Mouse (Mus musculus): ENCODE results near the gene Gp1ba. TPM values are rescaled to one million over a fixed set of nuclear protein-coding genes. Genes with fewer than 3 reads are reported as not detected.

Gp1ba gene
- total and polyA plus RNA-seq, 3 experiments, result 0.25 to 0.84 TPM; not detected in 1

Other genes with a start within 250 kb of the Gp1ba start
Only the 20 nearest of the 25 such genes appear.
- 0.04 and 0.08 TPM in 2 replicates for gene Cxcl16, start 179.1 kb upstream of the Gp1ba start, total RNA-seq (2012; rRNA removed)
- not detected in 2 replicates for gene Cxcl16, start 179.1 kb upstream of the Gp1ba start, total RNA-seq (2014; rRNA removed)
- 0.56 and 0.59 TPM in 2 replicates for gene Cxcl16, start 179.1 kb upstream of the Gp1ba start, polyA plus RNA-seq (2012; ENCODE audit: insufficient read length, low read depth)
- gene Tm4sf5, start 133.9 kb upstream of the Gp1ba start, total RNA-seq (2012; rRNA removed), result 3.6 and 5.5 TPM in 2 replicates
- 8.8 and 11.7 TPM in 2 replicates for gene Tm4sf5, start 133.9 kb upstream of the Gp1ba start, total RNA-seq (2014; rRNA removed)
- gene Tm4sf5, start 133.9 kb upstream of the Gp1ba start, polyA plus RNA-seq (2012; ENCODE audit: insufficient read length, low read depth), result 24.5 and 32.5 TPM in 2 replicates
- 0.21 TPM in 1 of 2 replicates, not detected in the other for gene Vmo1, start 124.5 kb upstream of the Gp1ba start, total RNA-seq (2012; rRNA removed)
- 0.70 TPM in 1 of 2 replicates, not detected in the other for gene Vmo1, start 124.5 kb upstream of the Gp1ba start, total RNA-seq (2014; rRNA removed)
- gene Vmo1, start 124.5 kb upstream of the Gp1ba start, polyA plus RNA-seq (2012; ENCODE audit: insufficient read length, low read depth), result 0.36 and 0.63 TPM in 2 replicates
- not detected in 2 replicates for gene Gltpd2, start 119.9 kb upstream of the Gp1ba start, total RNA-seq (2012; rRNA removed)
- not detected in 2 replicates for gene Gltpd2, start 119.9 kb upstream of the Gp1ba start, total RNA-seq (2014; rRNA removed)
- 0.19 TPM in 1 of 2 replicates, not detected in the other for gene Gltpd2, start 119.9 kb upstream of the Gp1ba start, polyA plus RNA-seq (2012; ENCODE audit: insufficient read length, low read depth)
- 921 and 922 TPM in 2 replicates for gene Psmb6, start 113.8 kb upstream of the Gp1ba start, total RNA-seq (2012; rRNA removed)
- 749 and 831 TPM in 2 replicates for gene Psmb6, start 113.8 kb upstream of the Gp1ba start, total RNA-seq (2014; rRNA removed)
- 779 and 831 TPM in 2 replicates for gene Psmb6, start 113.8 kb upstream of the Gp1ba start, polyA plus RNA-seq (2012; ENCODE audit: insufficient read length, low read depth)
- gene Gm40193, start 106.2 kb upstream of the Gp1ba start, total RNA-seq (2012; rRNA removed), result not detected in 2 replicates
- not detected in 2 replicates for gene Gm40193, start 106.2 kb upstream of the Gp1ba start, total RNA-seq (2014; rRNA removed)
- not detected in 2 replicates for gene Gm40193, start 106.2 kb upstream of the Gp1ba start, polyA plus RNA-seq (2012; ENCODE audit: insufficient read length, low read depth)
- gene Pld2, start 99.1 kb upstream of the Gp1ba start, total RNA-seq (2012; rRNA removed), result 4.0 and 4.8 TPM in 2 replicates
- gene Pld2, start 99.1 kb upstream of the Gp1ba start, total RNA-seq (2014; rRNA removed), result 3.1 and 3.4 TPM in 2 replicates
- 6.6 and 6.7 TPM in 2 replicates for gene Pld2, start 99.1 kb upstream of the Gp1ba start, polyA plus RNA-seq (2012; ENCODE audit: insufficient read length, low read depth)
- gene Mink1, start 76.2 kb upstream of the Gp1ba start, total RNA-seq (2012; rRNA removed), result 24.3 and 31.2 TPM in 2 replicates
- 11.6 and 15.0 TPM in 2 replicates for gene Mink1, start 76.2 kb upstream of the Gp1ba start, total RNA-seq (2014; rRNA removed)
- 79.8 and 82.8 TPM in 2 replicates for gene Mink1, start 76.2 kb upstream of the Gp1ba start, polyA plus RNA-seq (2012; ENCODE audit: insufficient read length, low read depth)
- 0.17 TPM in 1 of 2 replicates, not detected in the other for gene 4930544D05Rik, start 23.3 kb upstream of the Gp1ba start, total RNA-seq (2012; rRNA removed)
- gene 4930544D05Rik, start 23.3 kb upstream of the Gp1ba start, total RNA-seq (2014; rRNA removed), result not detected in 2 replicates
- gene 4930544D05Rik, start 23.3 kb upstream of the Gp1ba start, polyA plus RNA-seq (2012; ENCODE audit: insufficient read length, low read depth), result not detected in 2 replicates
- gene Chrne, start 19.9 kb upstream of the Gp1ba start, total RNA-seq (2012; rRNA removed), result not detected in 2 replicates
- not detected in 2 replicates for gene Chrne, start 19.9 kb upstream of the Gp1ba start, total RNA-seq (2014; rRNA removed)
- not detected in 2 replicates for gene Chrne, start 19.9 kb upstream of the Gp1ba start, polyA plus RNA-seq (2012; ENCODE audit: insufficient read length, low read depth)
- gene Rnf167, start 8.1 kb downstream of the Gp1ba start, total RNA-seq (2012; rRNA removed), result 23.5 and 24.0 TPM in 2 replicates
- 24.1 and 25.5 TPM in 2 replicates for gene Rnf167, start 8.1 kb downstream of the Gp1ba start, total RNA-seq (2014; rRNA removed)
- 28.0 and 31.7 TPM in 2 replicates for gene Rnf167, start 8.1 kb downstream of the Gp1ba start, polyA plus RNA-seq (2012; ENCODE audit: insufficient read length, low read depth)
- gene Slc25a11, start 8.4 kb downstream of the Gp1ba start, total RNA-seq (2012; rRNA removed), result 96.9 and 99.0 TPM in 2 replicates
- gene Slc25a11, start 8.4 kb downstream of the Gp1ba start, total RNA-seq (2014; rRNA removed), result 121 and 135 TPM in 2 replicates
- 127 and 132 TPM in 2 replicates for gene Slc25a11, start 8.4 kb downstream of the Gp1ba start, polyA plus RNA-seq (2012; ENCODE audit: insufficient read length, low read depth)
- gene Pfn1, start 15.5 kb downstream of the Gp1ba start, total RNA-seq (2012; rRNA removed), result 1,045 and 1,143 TPM in 2 replicates
- gene Pfn1, start 15.5 kb downstream of the Gp1ba start, total RNA-seq (2014; rRNA removed), result 799 and 844 TPM in 2 replicates
- gene Pfn1, start 15.5 kb downstream of the Gp1ba start, polyA plus RNA-seq (2012; ENCODE audit: insufficient read length, low read depth), result 2,575 and 2,624 TPM in 2 replicates
- 11.0 and 11.2 TPM in 2 replicates for gene Eno3, start 18.1 kb downstream of the Gp1ba start, total RNA-seq (2012; rRNA removed)
- gene Eno3, start 18.1 kb downstream of the Gp1ba start, total RNA-seq (2014; rRNA removed), result 22.9 and 23.0 TPM in 2 replicates
- 26.4 and 27.5 TPM in 2 replicates for gene Eno3, start 18.1 kb downstream of the Gp1ba start, polyA plus RNA-seq (2012; ENCODE audit: insufficient read length, low read depth)
- 96.3 and 105 TPM in 2 replicates for gene Spag7, start 30.3 kb downstream of the Gp1ba start, total RNA-seq (2012; rRNA removed)
- 86.9 and 93.5 TPM in 2 replicates for gene Spag7, start 30.3 kb downstream of the Gp1ba start, total RNA-seq (2014; rRNA removed)
- 120 and 161 TPM in 2 replicates for gene Spag7, start 30.3 kb downstream of the Gp1ba start, polyA plus RNA-seq (2012; ENCODE audit: insufficient read length, low read depth)
- gene Camta2, start 49.0 kb downstream of the Gp1ba start, total RNA-seq (2012; rRNA removed), result 4.0 and 4.9 TPM in 2 replicates
- gene Camta2, start 49.0 kb downstream of the Gp1ba start, total RNA-seq (2014; rRNA removed), result 0.70 and 1.0 TPM in 2 replicates
- 13.3 and 17.0 TPM in 2 replicates for gene Camta2, start 49.0 kb downstream of the Gp1ba start, polyA plus RNA-seq (2012; ENCODE audit: insufficient read length, low read depth)
- gene Inca1, start 61.0 kb downstream of the Gp1ba start, total RNA-seq (2012; rRNA removed), result 1.3 and 1.7 TPM in 2 replicates
- gene Inca1, start 61.0 kb downstream of the Gp1ba start, total RNA-seq (2014; rRNA removed), result 1.9 and 3.4 TPM in 2 replicates
- 3.8 and 4.4 TPM in 2 replicates for gene Inca1, start 61.0 kb downstream of the Gp1ba start, polyA plus RNA-seq (2012; ENCODE audit: insufficient read length, low read depth)
- gene Kif1c, start 61.4 kb downstream of the Gp1ba start, total RNA-seq (2012; rRNA removed), result 36.9 and 38.0 TPM in 2 replicates
- gene Kif1c, start 61.4 kb downstream of the Gp1ba start, total RNA-seq (2014; rRNA removed), result 11.0 and 11.6 TPM in 2 replicates
- gene Kif1c, start 61.4 kb downstream of the Gp1ba start, polyA plus RNA-seq (2012; ENCODE audit: insufficient read length, low read depth), result 31.7 and 32.3 TPM in 2 replicates
- 3.1 and 3.5 TPM in 2 replicates for gene Zfp3, start 125.1 kb downstream of the Gp1ba start, total RNA-seq (2012; rRNA removed)
- 1.7 and 1.9 TPM in 2 replicates for gene Zfp3, start 125.1 kb downstream of the Gp1ba start, total RNA-seq (2014; rRNA removed)
- gene Zfp3, start 125.1 kb downstream of the Gp1ba start, polyA plus RNA-seq (2012; ENCODE audit: insufficient read length, low read depth), result 2.0 and 2.5 TPM in 2 replicates
- gene Scimp, start 173.5 kb downstream of the Gp1ba start, total RNA-seq (2012; rRNA removed), result 0.17 and 0.30 TPM in 2 replicates
- 0.21 and 1.2 TPM in 2 replicates for gene Scimp, start 173.5 kb downstream of the Gp1ba start, total RNA-seq (2014; rRNA removed)
- 0.53 and 0.79 TPM in 2 replicates for gene Scimp, start 173.5 kb downstream of the Gp1ba start, polyA plus RNA-seq (2012; ENCODE audit: insufficient read length, low read depth)

All from CH12.LX (cell line).